Mouse (Mus musculus) heart, adult 11 months (tissue): ENCODE data around the gene Rimbp2.
"Not testable (repeated sequence)": the region's sequence is repeated elsewhere in the genome, so short reads cannot be mapped to it uniquely, and the experiment has no call there.

Experiments
- DNase-seq: peaks from one replicate; pipeline ENCODE4 v3.0.0; 2022

The Rimbp2 gene

GRCm38 (mm10) chr5:128953278-128954070 lies at the start of gene Rimbp2:
Gene Rimbp2, minus strand, starts transcription at chr5:128953486.
- DNase-seq, result peak; percentile 81

DNA sequence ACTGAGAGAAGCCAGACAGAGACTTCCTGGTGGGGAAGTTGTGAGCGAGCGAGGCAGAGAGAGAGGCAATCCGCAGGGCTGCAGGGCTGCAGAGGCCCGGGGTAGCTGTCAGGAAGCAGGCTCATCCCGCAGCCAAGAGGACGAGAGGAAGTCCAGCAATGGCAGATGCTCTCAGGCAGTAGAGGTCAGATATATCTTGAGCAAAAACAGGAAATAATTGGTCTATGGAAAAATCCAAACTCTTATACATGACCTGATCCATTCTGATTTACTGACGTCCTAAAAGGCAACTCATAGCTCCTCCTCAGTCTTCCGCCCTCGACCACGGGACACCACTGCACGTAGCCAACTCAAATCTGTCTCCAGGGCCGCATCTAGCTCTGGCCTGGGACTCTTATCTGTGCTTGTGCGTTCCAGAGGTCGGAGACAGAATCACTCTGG lies 49.3 kb upstream of the Rimbp2 start:
- DNase-seq, result peak; percentile 97

DNA sequence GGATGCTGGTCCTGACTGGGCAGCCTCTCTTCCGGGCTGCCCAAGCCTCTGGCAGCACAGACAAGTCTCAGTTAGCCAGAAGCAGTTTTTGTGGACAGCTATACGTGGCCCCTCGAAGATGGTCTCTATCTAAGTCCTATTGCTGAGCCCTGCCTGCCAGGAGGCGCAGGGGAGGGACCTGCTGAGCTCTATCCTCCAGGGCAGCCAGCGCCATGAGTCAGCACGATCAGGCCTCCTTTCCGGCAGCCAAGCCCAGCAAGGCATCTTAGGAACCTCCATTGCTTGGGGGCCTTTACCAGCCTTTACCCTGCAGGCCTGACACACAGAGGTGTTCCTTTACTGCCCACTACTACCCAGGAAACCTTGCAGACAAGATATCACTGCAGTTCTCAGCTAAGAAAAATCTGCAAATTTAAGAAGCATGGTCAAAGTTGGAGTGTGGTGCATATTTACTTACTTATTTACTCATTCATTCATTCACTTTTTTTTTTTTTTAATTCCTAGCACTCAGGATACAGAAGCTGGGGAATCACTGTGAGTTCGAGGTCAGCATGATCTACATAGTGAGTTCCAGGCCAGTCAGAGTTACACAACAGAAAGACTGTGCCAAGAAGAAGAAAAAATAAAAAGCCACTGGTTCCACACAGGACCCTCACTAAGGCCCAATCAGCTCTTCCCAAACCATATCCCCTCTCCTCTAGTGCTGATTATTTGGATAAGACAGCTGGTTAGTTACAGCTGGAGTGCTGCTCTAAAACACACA lies 47.6 kb upstream of the Rimbp2 start:
- DNase-seq, result peak; percentile 94

DNA sequence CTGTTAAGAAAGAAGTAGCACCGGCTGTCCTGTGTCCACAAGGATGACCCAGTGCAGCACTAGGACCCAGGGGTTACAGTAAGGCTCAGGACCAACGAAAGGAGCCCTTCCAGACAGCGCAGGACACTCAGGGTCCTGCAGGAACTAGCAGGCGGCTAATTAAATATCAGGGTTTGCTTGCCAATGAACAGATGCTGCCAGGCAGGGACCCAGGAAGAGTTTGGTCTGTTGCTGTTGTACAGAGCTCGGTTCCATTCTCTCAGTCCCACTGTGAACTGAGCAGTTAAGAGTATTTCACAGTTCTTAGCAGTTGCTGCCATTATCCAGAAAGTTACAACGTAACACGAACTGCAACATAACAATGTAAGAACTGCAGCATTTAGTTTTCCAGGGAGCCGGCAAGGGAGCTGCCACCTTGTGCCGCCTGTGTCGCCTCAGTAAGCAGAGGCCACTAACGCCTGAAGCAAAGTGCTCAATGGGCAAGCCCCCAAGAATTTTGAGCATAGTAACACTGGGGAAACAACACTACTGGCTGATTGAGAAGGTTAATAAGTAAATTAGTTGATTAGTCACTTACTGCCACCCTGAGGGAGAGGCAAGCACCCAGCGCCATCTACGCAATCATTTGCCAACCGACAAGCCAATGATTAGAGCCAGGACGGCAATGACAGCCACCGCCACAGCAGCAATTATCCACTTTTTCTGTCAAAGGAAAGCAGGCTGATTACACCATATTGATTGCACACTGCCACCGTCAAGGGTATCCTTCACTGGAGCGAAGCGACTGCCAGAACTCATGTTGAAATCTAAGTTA lies 34.1 kb upstream of the Rimbp2 start:
- DNase-seq, result no peak

- DNase-seq, result no peak
These were observed 32.7 kb upstream of the Rimbp2 start for GRCm38 (mm10) chr5:128985946-128986345.

DNA sequence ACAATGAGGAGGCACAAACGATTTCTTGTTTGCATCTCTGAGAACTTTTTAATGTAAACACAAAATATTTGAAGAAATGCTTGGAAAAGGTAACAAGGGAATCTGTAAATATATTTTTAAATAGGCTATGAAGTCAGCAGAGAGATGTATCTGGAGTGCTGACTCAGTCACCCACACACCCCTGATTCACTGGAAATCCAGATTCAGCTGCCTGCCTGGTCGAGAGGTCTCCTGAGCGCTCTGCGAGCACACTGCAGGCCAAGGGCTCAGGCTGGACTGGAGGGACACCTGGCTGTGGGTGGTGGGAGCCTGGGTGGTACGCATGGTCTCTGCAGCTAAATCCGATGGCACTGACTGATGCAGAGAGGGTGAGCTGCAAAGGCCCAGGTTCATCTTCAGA lies 31.2 kb upstream of the Rimbp2 start:
- no peak for DNase-seq

- peak; percentile 82 for DNase-seq
These were observed 28.3 kb upstream of the Rimbp2 start for GRCm38 (mm10) chr5:128981607-128982006.

DNA sequence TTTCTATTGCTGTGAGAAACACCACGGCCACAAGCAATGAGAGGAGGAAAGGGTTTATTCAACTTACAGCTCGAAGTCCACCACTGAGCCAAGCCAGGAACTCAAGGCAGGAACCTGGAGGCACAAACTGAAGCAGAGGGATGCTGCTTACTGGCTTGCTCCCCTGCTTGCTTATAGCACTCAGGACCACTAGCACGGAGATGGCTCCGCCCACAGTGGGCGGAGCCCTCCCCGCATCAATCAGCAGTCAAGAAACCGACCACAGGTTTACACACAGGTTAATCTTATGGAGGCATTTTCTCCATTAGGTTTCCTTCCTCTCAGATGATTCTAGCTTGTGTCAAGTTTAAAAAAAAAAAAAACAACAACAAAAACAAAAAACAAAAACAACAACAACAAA lies 27.6 kb upstream of the Rimbp2 start:
- no peak for DNase-seq

GRCm38 (mm10) chr5:128978957-128979356 lies 25.7 kb upstream of the Rimbp2 start:
- no peak for DNase-seq

DNA sequence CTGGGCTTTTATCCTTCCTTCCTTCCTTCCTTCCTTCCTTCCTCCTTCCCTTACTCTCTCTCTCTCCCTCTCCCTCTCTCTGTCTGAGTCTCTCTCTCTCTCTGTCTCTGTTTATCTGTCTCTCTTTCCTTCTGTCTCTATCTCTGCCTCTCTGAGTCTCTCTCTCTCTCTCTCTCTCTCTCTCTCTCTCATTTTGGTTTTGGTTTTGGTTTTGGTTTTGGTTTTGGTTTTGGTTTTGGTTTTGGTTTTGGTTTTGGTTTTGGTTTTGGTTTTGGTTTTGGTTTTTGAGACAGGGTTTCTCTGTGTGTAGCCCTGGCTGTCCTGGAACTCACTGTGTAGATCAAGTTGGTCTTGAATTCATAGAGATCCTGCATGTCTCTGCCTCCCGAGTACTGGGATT lies 24.2 kb upstream of the Rimbp2 start:
- not testable (repeated sequence) for DNase-seq

DNA sequence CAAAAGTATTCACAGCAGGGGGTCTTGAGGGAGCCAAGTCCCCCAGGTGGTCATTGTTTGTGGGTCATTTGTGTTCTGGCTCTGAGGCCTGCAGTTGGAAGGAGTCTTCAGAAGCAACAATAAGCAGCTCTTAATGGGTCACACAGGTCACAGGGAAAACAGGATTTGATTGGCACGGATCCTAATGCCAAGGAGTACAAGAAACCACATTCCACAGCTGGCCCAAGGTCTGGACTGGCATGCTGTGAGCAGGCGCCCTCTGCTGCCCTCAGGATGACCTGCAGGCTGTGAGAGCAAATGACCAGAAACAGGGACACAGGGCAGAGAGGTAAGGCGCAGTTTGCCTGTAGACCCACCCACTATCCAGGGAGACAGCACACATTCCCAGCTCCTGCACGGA lies 23.0 kb upstream of the Rimbp2 start:
- peak; percentile 79 for DNase-seq

DNA sequence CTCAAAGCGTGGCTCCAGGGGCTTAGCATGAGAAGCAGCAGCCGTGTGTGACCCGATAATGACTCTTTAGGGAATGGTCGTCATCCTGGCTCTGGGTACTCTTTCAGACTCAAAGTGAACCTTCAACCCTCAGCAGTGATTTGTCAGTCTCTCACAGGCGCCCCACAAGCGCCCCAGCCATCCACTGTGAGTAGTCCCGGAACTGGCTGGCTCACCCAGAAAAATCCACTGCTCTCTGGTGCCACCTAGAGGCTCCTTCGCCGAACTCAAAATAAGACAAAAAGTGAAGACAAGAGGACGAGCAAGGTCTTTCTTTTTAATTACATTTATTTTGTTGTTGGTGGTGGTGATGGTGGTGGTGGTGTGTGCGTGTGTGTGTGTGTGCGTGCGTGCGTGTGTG lies 18.0 kb upstream of the Rimbp2 start:
- DNase-seq, result no peak

DNA sequence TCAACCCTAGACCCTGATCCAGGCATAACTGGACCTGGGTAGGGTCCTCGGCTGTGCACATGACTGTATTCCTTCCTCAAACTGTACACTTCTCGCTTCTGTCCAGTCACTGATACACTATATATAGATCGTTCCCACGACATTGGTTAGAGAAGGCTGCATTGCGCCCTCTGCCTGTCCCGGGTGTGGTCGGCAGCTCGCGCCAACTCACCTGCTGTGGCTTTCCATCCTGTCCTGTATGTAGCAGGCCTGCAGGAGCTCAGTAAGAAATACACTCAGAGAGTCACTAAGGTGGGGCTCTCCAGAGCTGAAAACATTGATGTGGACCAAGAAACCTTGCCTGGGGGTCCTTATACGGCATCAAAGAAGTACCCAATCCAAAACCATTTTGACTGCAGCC lies 17.6 kb upstream of the Rimbp2 start:
- no peak for DNase-seq

DNA sequence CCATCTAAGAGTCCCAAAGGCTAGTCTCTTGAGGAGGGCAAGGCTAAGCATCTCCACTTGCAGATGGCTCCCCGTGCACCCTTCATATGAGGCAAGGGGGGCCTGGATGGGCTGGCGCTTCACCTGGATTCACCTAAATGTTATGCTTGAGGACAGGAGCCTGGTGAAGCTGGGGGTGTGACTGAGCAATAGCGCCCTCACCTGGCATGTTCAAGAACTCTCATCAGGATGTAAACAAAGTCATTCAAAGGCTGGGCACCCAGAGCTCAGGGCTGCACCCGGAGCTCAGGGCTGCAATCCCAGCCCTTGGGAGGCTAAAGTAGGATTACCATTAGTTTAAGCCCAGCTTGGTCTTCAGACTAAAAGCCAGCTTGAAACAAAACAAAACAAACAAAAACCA lies 11.1 kb upstream of the Rimbp2 start:
- no peak for DNase-seq

- no peak for DNase-seq
These were observed 5.6 kb upstream of the Rimbp2 start for GRCm38 (mm10) chr5:128958916-128959315.

DNA sequence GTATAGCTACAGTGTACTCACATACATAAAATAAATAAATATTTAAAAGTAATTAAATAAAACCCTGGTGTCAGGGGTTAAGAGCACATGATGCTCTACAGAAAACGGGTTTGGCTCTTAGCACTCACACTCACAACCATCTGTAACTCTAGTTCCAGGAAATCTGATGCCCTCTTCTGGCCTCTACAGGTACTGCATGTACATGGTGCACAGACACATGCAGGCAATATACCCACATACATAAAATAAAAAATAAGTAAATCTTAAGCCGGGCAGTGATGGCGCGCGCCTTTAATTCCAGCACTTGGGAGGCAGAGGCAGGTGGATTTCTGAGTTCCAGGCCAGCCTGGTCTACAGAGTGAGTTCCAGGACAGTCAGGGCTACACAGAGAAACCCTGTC lies 1.1 kb upstream of the Rimbp2 start:
- DNase-seq, result peak; percentile 79

- peak; percentile 69 for DNase-seq
These were observed 743 bp downstream of the Rimbp2 start for GRCm38 (mm10) chr5:128952291-128953195.

GRCm38 (mm10) chr5:128951472-128951871 lies 1.8 kb downstream of the Rimbp2 start:
- DNase-seq, result no peak

- DNase-seq, result no peak
These were observed 6.2 kb downstream of the Rimbp2 start for GRCm38 (mm10) chr5:128947093-128947492.

DNA sequence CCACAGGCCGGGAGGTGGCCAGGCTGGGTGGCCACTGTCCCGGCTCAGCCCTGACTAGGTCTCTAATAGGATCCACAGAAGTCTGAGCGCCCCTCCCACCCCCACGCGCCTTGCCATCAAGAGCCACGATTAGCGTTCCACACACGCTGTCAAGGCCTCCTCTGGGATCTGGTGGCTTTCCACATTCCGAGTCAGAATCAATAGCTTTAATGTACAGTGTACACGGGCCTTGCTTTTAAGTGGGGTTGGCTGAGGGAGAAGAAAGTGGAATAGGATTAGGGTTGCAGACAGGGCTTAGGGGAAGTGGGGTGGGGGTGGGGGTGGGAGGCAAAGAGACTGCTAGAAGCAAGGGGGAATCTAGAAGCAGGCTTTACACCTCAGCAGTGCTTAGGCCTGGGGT lies 12.8 kb downstream of the Rimbp2 start:
- no peak for DNase-seq

GRCm38 (mm10) chr5:128935359-128935899 lies 17.9 kb downstream of the Rimbp2 start:
- DNase-seq, result peak; percentile 96

DNA sequence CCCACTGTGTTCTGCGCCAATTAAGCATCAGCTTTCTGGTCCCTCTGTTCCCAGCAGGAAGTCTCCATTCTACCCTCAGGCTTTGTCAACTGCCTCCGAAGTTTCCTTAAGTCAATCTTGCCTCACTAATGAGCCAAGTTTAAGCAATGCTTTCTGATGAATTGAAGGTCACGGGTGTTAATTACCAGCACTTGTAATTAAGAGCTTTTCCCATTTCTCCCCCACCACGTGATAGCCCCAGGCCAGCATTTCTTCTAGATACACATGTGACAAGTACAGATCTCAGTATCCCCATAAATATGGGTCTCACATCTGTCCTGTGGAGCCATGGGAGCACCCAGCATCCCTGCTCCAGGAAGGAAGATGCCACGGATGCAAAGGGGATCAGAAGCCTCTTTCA lies 20.5 kb downstream of the Rimbp2 start:
- DNase-seq, result no peak
